Mouse (Mus musculus): ENCODE results near the gene Acvrl1.

DNA sequence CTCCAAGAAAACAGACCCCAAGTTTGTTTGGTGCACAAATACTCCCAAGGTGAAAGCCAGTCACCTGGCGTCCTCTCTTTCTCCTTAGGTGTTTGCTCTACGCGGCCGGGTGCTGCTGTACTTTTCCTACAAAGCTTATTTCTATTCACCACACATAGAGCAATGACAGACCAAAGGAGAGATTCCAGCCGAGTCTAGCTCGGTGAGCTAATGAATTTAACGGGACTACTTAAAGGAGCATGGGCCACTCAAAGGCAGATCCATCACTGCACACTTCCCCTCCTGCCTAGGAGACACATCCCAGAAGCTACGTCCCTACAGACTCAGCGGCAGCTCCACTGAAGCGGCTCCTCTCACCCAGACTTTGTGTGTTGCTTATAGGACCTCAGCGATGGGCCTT is 39.2 kb downstream of the Acvrl1 start:
- TF ChIP-seq GATA1 (IDR thresholded peaks at IDR 0.05; ENCODE audit: borderline replicate concordance, low read length), result no peak
- TF ChIP-seq FLI1 (IDR thresholded peaks at IDR 0.05; ENCODE audit: low read length), result no peak

All from megakaryocyte, embryonic 14.5 days (primary cell).